Mouse (Mus musculus): ENCODE results near the gene Znhit2.
"Not testable (repeated sequence)": the region's sequence is repeated elsewhere in the genome, so short reads cannot be mapped to it uniquely, and the experiment has no call there.

Znhit2 gene

GRCm38 (mm10) chr19:6061021-6061533 is at the start of gene Znhit2:
Gene Znhit2 (plus strand): TSS chr19:6061192.
- peak; percentile 97 for DNase-seq (ENCODE audit: low spot score)

GRCm38 (mm10) chr19:6013691-6014090 is 47.3 kb upstream of the Znhit2 start:
- DNase-seq (ENCODE audit: low spot score), result no peak

GRCm38 (mm10) chr19:6014991-6015510 is 45.9 kb upstream of the Znhit2 start:
- peak; percentile 41 for DNase-seq (ENCODE audit: low spot score)

- peak; percentile 64 for DNase-seq (ENCODE audit: low spot score)
These were observed 45.3 kb upstream of the Znhit2 start, which contains the start of gene Capn1 for GRCm38 (mm10) chr19:6015511-6016315. Gene Capn1 (minus strand): TSS chr19:6015897.

DNA sequence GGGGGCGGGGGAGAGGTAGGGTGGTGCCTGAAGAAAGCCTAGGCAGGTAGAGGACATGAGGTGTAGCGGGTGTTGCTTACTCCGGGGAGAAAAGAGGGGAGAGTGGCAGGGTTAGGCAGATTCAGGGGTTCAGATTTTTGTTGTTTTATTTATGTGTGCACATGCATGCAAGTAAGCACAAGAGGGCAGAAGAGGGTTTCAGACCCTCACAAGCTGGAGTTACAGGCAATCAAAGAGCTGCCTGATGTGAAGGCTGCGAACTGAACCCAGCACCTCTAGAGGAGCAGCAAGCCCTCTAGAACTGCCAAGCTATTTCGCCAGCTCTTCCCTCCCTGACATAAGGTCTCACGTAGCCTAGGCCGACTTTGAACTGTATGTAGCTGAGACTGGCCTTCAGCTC is 44.5 kb upstream of the Znhit2 start:
- no peak for DNase-seq (ENCODE audit: low spot score)

GRCm38 (mm10) chr19:6018142-6019089 is 42.6 kb upstream of the Znhit2 start:
- DNase-seq (ENCODE audit: low spot score), result peak; percentile 91

DNA sequence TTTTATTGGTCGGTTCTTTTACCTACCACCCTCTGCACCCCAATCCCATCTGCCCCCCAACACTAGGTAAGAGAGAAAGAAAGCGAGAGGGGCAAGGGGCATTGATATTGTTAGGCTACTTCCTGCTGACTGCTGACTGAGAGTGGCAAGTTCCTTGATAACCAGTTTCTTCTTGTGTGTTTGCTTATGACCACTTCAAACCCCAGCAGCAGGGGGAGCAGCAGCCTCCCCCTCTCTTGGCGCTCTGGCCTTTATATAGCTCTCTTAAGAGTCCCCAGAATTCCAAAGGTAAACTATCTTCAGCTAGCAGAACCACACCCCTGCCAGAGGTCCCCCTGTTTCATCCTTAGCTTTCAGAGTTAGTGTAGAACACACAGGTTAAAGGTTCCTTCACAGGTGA is 40.7 kb upstream of the Znhit2 start:
- no peak for DNase-seq (ENCODE audit: low spot score)

- DNase-seq (ENCODE audit: low spot score), result no peak
These were observed 37.9 kb upstream of the Znhit2 start for GRCm38 (mm10) chr19:6023059-6023458.

- no peak for DNase-seq (ENCODE audit: low spot score)
These were observed 37.1 kb upstream of the Znhit2 start for GRCm38 (mm10) chr19:6023930-6024329.

DNA sequence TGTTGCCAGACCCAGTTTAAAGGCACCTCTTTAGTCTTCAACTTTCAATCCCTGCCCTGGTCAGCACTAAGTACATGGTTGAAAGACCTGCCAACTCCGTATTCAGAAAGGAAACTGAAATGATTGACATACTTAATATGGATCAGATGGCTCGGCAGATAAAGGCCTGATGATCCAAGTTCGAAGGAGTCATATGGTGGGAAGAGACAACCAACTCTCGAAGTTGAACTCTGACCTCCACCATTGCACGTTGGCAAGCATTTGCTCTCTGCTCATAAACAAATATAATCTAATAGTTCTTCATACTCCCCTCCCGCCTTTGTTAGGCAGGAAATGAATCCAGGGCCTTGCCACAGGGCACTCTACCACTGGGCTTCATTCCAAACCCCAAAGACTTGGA is 32.0 kb upstream of the Znhit2 start:
- no peak for DNase-seq (ENCODE audit: low spot score)

DNA sequence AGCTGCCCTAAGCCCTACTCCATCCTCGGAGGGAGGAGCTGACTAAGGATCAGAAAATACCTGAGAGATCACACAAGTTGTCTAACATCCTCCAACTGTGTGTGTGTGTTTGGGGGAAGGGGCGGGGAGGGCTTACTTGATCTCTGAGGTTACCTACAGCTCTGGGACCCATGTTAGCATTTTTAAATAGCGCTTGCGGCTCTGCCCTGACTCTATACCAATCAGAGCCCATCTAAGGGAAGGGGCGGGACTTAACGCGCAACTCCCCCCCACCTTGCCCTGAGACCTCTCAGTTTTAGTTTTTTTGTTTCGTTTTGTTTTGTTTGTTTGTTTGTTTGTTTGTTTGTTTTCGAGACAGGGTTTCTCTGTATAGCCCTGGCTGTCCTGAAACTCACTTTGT is 31.6 kb upstream of the Znhit2 start:
- no peak for DNase-seq (ENCODE audit: low spot score)

DNA sequence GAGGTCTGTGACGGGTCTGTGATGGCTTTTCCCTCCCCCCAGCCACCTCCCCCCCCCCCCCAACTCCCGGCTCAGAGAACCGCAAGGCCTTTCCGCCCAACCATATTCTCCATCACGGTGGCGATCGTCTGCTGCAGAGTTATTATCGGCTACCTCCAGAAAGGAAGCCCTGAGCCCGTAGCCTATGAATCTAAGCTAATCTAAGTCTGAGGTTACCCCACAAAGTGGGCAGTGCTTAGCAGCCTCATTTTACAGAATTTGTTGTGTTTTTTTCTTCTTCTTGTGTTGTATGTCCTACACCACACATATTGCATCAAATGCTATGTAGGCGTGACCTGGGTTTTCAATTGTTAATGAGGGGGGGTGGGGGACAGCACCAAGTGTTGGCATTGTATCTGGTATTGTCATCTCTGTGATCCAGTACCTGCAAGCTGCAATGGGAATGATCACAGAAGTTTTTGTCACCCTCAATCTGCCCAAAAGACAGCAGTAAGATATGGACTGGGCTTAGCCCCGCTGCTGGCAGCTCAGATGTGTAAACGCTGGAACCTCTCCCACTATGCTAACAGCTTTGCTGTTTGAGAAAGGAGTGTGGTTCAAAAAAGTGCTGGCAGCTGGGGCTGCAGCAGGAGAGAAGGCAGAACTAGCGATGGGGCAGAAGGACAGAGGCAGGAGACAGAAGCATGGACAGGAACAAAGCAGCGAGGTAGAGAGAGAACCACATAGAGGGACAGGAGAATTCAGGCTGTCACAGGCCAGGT is 30.3 kb upstream of the Znhit2 start:
- DNase-seq (ENCODE audit: low spot score), result no peak

GRCm38 (mm10) chr19:6035966-6036585 is 24.9 kb upstream of the Znhit2 start:
- DNase-seq (ENCODE audit: low spot score), result no peak

- DNase-seq (ENCODE audit: low spot score), result no peak
These were observed 23.3 kb upstream of the Znhit2 start for GRCm38 (mm10) chr19:6037695-6038094.

DNA sequence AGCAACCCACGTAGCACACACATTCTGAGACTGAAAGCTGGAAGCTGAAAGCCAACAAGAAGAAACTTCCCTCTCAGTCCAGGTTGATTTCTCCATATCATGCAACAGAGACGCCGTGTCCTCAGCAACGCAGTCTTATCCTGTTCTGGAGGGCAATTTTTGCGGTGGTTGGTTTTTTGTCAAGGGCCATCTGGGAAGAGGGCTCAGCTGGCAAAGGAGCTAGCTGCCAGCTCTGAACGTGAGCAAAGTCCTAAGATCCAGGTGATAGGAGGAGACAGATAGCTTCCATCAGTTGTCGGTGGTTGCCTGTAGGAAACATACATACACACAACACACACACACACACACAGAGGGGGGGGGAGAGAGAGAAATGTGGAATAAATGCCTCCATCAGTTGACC is 22.7 kb upstream of the Znhit2 start:
- no peak for DNase-seq (ENCODE audit: low spot score)

DNA sequence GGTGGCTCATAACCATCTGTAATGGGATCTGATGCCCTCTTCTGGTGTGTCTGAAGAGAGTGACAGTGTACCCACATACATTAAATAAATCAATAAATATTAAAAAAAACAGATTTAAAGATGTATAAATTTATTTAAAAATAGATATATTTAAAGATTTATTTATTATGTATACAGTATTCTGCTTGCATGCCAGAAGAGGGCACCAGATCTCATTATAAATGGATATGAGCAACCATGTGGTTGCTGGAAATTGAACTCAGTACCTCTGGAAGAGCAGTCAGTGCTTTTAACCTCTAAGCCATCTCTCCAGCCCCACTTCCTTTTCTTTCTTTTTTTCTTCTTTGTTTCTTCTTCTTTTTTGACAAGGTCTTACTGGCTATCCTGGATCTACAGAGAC is 21.0 kb upstream of the Znhit2 start:
- DNase-seq (ENCODE audit: low spot score), result no peak

- DNase-seq (ENCODE audit: low spot score), result no peak
These were observed 18.7 kb upstream of the Znhit2 start for GRCm38 (mm10) chr19:6042293-6042692.

DNA sequence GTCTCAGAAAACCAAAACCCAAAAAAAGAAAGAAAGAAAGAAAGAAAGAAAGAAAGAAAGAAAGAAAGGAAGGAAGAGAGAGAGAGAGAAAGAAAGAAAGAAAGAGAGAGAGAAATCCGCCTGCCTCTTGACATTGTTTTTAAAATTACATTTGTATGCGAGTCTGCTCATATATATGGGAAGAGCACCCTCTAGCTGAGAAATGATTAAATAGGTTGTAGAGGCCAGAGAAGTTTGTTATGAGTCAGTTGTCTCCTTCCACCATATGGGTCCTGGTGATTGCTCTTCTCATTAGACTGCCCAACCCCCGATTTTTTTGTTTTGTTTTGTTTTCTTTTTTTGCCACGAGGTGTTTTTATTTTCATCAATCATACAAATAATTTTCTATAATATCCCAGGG is 16.9 kb upstream of the Znhit2 start:
- not testable (repeated sequence) for DNase-seq (ENCODE audit: low spot score)

GRCm38 (mm10) chr19:6045366-6046293 is 15.4 kb upstream of the Znhit2 start:
- peak; percentile 53 for DNase-seq (ENCODE audit: low spot score)
